Mouse (Mus musculus) CD4-positive helper T cell, adult 2 months (primary cell): ENCODE data around the gene Krtap5-1.
"Not testable (repeated sequence)": the region's sequence is repeated elsewhere in the genome, so short reads cannot be mapped to it uniquely, and the experiment has no call there.

Source experiments
- DNase-seq: peaks from one replicate; pipeline ENCODE4 v3.0.0-alpha.2; 2012; ENCODE audit warnings: low read depth, missing footprints, low spot score

The Krtap5-1 gene

DNA sequence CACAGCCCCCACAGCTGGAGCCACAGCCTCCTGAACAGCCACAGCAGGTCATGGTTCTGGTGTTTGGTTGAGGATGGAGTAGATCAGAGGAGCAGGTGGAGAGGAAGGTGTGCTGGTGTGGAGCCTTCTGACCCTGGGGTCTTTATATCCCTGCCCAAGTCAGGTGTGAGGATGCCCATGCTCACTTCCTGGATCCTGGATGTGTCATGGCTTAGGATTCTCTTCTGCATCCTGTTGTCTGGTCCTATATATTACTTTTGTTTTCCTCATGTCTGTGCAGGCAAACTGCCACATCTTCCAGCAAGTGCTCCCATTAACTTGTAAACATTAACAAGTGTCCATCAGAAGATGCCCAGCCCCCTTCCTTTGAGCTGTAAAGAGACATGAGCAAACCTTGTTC, at the start of gene Krtap5-1:
Gene Krtap5-1 (minus strand): TSS at position 101 of the 400 bp plus-strand sequence.
- DNase-seq: not testable (repeated sequence)

DNA sequence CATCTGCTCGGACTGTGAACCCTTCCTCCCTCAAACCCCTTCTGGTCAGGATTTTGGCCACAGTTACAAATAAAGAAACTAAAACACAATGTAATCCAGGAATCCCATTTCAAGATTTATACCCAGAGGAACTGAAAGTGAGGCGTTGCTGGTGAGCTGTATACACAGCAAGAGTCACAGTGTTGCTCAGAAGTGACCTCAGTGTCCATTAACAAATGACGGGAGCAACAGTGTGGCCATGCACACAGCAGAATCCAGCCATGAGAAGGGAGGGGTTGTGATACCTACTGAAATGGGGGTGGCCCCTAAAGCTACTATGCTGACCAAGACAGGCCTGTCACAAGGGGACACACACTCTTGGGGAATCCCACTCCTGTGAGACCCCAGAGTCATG, 45.3 kb upstream of the Krtap5-1 start:
- DNase-seq: no peak

DNA sequence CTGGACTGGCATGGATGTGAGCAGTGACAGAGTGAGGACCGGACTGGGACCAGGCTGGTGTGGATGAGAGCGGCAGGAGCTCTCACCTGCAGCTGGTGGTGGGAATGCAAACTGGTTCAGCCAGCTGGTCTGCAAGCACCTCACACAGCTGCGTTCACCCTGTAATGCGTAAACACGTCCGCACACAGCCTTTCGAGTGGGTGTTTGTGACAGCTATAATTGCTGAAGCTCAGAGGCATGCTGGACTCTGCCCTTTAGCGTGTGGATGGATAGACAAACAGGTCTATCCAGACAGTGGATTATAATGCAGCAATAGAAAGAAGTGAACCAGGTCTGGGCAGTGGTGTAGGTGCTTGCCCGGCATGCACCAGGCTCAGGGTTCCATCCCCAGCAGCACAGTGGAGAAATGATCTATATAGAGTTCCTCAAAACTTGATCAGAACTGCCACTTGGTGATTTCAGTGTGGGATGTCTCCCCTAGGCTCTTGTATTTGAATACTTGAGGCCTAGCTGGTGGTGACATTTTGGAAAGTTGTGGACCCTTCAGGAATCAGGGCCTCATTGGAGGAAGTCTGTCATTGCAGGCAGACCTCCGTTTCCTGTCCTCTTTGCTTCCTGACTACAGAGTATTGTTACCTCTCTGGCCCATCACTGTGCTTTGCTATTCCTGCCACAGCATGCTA, 44.8 kb upstream of the Krtap5-1 start:
- DNase-seq: no peak

DNA sequence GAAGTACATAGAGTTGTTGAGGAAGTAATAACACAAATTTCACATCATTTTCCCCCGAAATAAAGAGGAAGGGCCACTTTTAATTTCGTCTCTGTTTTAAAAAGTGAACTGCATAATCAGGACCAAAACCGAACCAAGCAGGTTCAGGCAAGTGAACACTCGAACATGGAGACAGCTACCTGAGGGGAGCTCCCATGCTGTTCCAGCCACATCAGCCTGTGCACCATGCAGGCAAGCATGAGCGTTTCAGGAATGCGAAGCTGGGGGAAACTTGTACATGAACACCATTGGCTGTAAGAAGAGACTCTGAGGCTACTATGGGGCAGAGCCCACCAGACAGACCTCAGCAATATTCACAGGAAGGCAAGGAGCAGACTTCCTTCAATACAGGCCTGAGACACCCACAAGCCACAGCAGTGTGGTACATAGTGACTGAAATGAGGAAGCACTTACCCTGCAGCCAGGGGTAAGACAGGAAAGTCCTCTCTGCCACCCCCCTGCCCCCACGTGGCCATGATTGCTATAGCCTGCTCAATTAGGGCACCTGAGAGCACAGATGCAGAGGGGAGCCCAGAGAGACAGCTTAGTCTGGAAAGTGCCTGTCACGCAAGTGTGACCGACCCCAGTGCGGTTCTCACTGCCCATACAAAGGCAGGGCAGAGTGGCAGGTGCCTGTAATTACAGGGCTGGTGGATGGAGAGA, 43.5 kb upstream of the Krtap5-1 start:
- peak; percentile 39 for DNase-seq

DNA sequence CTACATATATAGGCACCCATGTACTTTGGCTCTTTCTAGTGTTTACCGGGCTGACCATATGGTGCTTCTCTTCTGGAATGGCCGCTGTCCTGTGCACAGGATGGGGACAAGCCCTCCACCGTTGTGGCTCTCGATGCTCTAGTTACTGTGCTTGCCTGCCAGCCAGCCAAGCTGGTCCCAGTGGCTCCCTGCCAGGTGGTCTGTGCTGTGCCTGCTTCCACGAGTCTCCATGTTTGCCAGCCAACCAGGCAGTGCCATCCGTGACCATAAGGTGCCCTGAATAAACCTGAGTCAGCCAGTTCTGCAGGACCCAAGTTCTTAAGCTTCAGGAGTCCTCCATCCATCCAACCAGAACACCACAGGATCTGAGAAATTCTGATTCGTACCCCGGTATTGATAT, 38.2 kb upstream of the Krtap5-1 start:
- DNase-seq: no peak

DNA sequence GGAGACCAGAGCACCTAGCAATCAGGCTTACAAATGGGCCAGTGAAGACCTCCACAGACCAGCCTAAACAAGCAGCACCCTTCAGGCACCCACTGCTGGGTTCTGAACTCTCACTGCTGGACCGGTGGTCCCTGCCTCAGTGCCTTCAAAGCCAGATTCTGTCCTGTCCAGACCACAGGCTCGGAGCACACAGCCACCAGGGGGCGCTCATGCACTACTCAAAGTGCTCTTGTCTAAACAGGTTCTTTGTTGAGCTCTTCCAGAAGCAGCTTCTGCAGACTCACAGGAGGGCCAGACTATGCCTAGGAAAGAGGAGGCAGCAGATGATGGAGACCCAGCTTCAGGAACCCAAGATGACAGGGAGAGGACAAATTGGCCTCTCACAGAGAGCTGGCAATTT, 37.3 kb upstream of the Krtap5-1 start:
- peak; percentile 77 for DNase-seq

DNA sequence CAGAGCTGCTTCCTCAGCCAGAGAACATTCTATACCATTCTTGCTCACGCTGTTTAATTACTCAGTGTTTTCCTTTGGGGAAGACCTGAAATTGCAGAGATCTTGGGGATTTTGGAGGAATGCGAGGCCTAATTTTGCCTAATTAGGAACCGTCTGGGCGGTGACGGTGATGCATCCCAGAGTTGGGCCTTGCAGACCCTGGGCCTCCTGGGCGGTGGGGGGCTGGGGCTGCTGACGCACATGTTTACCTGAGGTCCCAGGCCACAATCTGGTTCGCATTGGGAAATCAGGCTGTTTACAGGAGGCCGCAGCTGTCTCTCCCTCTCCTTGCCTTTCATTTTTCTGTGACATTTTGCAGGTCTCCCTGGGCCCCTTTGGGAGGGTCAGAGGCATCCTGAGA, 35.8 kb upstream of the Krtap5-1 start:
- DNase-seq: not testable (repeated sequence)

DNA sequence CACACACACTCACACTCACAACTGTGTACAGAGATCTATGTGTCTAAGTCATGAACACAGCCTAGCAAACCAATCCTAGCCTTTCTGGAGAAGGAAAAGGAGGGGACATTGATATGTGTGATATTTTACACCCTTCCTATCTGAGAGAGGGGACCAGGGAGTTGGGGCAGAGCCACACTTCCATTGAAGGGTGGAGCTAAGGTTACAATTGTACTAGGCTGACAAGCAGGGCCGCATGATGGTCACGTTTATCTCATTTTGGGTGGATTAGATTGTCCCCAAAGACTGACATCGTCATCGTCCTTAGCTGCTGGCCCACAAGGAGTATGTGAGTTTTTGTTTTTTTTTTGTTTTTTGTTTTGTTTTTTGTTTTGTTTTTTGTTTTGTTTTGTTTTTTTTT, 34.4 kb upstream of the Krtap5-1 start:
- no peak for DNase-seq

DNA sequence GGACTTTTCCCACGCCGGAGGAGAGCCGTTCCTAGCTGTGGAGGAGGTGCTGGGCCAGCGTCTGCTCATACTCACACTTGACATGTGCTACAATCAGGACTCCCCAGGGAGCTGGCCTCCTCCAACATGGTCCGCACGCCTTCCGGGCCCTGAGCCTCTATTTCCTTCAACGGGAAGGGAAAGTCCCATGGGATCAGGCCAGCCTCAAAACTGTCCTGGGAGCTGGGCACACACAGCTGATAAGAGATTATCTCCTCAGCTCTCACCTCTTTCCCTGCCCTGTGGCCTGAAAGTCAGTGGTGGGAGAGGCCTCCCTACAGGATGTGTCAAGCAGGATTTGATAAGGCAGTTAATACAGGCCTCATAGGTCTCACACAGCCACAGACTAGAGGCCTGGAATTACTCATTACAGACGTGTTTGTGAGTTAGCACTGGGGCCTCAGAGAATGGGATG, 33.4 kb upstream of the Krtap5-1 start:
- no peak for DNase-seq

DNA sequence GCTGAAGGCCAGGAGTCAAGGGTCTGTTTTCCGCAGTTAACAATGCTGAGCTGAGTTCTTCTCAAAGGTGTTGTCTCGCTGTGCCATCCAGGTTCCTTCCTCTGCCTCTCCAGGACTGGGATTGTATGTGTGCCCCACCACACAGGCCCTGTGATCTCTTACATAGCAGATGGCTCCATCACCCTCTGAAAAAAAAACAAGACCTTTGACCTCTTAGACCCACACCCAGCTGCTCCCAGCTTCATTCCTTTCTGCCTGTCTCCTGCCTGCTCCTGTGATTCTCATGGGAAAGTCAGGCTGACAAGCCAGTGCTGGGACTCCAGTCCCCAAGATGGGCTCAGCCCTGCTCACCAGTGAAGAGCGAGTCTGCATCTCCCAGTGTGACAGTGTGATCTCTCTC, 31.6 kb upstream of the Krtap5-1 start:
- DNase-seq: no peak

DNA sequence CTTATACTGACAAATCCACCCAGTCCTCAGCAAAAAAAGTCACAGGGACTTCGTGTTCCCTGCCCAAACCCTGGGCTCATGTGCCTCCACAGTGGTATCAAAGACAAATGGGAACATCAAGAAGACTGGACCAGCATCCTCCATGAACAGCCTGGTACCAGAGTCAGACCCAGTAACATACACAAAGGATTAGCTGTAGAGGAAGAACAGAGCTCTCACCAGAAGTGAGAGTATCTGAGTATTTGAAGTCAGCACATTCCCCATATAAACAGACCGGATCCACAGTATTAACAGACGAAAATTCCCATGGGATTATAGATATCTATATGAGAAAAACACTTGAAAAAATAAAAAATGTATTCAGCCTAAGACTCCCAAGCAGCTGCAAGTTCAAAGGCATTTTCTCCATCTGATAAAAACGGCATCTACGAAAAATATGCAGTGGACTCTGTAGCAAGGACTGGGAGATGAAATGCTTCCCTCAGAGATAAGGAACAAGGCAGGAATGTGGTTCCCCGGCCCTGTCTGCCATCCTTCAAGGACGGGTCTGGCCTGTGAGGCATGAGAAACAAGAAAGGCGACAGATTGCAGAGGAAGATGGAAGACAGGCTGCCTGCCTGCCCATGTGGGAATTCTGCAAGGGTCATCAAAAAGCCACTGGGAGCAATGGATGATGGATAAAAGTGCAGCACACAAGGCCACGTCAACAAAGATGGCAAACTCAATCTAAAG, 30.0 kb upstream of the Krtap5-1 start:
- no peak for DNase-seq

DNA sequence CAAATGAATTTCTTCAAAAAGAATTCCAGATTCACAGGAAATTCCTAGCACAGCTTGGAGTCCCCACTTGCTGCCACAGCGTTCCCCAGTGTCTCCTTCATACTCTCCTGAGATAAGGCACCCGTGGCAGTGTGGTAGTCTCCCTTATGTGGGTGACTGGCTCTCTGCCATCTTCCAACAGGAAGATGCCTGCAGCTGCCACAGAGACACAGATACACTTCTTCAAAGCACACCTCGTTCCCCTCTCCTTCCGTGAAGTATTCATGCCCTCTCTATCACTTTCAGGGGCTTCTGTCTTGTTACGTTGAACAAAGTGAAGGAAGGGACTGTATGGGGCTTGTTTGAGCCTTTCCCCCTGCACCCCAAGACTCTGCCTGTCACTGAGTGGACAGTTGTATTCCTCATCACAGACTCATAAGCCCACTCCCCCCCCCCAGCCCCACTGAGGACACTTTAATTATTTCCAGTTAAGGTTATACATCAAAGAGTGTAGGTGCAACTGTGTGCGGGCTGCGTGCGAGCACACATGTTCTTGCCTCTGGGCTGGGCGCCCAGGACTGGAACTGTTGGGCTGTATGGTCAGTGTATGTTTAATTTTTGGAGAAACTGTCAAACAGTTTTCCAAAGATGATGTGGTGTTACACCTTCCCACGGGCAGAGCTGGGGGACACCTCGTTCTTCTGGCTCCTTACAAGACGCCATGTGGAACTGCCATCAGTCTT, 26.6 kb upstream of the Krtap5-1 start:
- no peak for DNase-seq

DNA sequence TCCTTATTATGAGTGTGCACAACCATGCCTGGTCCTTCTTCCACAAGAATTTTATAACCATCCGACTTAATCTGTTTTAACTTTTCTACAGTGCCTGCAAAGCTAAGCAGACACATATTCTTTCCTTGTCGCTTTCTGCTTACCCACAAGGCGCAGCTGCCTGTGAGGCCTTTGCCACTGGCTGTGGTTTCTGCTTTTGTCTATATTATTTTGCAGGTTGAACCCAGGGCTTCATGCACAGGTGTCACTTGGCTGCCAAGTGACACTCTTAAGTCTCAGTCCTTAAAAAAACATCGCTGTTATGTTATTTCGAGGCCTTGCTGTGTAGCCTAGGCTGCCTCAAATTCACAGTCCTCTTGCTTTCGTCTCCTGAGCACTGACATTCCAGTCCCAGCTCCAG, 25.7 kb upstream of the Krtap5-1 start:
- DNase-seq: no peak

DNA sequence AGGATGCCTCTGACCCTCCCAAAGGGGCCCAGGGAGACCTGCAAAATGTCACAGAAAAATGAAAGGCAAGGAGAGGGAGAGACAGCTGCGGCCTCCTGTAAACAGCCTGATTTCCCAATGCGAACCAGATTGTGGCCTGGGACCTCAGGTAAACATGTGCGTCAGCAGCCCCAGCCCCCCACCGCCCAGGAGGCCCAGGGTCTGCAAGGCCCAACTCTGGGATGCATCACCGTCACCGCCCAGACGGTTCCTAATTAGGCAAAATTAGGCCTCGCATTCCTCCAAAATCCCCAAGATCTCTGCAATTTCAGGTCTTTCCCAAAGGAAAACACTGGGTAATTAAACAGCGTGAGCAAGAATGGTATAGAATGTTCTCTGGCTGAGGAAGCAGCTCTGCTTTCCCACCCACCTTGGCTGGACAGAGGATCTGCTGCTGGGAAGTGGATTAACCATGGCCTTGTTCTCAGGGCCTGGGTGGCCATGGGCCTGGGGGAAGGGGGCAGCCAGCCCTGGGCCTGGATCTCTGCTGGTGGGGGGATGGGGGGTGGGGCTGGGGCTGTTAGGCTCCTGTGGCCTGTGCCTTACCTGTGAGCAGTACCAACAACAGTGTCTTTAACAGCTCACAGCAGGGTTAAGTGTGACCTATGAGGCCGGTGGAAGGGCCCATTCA, 24.9 kb upstream of the Krtap5-1 start:
- DNase-seq: not testable (repeated sequence)

DNA sequence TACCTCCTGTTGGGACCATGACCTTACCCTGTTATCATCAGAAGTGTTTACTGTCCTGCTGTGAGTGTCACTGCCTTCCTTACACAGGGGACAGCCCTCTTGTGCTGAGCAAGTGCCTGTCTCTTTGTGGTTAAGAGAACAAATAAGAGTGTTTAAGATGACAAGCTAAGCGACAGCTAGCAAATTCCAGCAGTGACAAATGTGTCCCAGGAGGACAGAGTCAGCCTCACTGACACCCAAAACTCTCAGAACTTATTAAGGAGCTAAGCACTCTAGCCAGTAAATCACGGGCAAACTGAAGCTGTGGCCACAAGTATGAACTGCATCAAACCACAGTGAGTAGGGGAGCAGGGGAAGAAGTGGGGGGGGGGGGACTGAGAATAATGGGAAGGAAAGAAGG, 24.0 kb upstream of the Krtap5-1 start:
- no peak for DNase-seq

DNA sequence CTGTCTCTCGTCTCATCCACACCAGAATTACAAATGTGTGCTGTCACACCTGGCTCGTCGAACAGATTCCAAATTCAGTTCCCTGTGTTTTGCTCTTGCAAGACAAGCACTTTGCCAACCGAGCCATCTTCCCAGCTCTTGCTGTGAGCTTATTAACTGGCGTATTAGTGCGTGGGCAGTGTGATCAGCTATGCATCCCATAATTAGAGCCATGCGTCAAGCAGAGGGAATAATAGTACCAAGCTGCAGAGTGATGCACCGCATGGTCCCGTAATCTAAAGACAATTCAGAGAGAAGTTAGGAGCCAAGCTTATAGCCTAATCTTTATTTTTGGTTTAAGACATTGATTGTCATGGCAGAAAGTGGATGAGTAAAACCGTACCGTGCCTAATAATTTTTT, 22.2 kb upstream of the Krtap5-1 start:
- DNase-seq: no peak

DNA sequence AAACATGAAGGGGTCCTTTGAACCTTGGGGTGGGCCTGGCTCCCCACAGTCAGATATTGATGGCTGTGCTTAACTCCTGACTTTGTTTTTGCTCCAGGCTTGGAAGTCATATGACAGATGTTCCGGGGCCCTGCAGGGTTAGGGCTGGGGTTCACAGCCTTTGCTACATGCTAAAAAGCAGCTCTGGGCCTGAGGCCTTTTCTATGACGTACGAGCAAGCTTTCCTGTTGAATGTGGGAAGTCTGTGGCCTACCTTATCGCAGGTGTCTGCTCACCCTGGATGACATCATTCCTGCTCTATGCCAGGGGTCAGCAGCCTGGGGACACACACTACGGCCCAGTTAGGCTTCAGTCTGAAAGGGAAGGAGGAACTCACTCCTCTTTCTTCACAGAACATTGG, 20.3 kb upstream of the Krtap5-1 start:
- no peak for DNase-seq

DNA sequence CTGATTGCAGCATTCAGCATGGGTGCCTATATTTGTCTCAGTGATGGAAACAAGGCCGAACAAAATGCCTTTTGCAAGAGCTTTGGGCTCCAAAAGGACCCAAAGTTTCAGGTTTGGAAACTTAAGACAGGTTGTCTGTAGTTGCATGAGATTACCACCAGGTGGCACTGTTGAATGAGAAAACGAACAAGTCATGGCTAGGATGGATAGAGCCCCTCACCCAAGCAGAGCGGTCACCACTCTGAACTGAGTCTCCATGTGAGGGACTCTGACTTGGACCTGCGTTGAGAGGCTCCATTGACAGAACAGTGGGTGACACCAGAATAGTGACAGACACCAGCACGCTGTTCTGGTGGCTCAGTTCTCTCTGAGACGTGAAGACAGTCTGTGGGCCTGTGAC, 19.6 kb upstream of the Krtap5-1 start:
- peak; percentile 44 for DNase-seq

DNA sequence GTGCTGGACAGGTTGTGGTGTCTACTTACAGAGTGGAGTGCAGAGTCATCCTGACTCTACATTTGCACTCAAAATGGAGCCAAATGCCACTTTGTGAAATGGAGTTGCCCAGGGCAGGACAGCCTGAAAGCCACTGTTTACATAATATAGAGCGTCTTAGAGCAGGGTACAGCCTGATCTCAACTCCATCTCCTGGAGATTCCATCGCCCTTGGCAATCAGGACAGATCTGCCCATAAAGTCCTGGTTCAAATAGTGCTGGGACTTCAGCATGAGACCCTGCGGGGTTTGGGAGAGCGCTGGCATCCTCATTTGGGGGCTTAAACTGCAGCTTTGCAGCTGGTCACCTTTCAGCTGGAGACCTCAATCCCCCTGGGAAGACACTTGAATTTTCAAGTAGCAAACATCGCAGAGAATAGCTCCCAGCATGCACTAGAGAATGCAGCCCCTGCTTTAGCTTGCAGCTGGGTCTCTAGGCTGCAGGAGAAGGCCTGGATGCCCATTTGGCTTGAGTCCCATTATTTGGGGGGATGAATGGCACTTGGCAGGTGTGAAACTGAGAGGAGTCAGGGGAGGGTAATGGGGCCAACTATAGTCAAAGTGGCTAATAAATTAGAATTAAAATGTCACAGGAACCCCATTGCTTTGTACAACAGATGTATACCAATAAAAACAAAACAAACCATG, 17.8 kb upstream of the Krtap5-1 start:
- no peak for DNase-seq

DNA sequence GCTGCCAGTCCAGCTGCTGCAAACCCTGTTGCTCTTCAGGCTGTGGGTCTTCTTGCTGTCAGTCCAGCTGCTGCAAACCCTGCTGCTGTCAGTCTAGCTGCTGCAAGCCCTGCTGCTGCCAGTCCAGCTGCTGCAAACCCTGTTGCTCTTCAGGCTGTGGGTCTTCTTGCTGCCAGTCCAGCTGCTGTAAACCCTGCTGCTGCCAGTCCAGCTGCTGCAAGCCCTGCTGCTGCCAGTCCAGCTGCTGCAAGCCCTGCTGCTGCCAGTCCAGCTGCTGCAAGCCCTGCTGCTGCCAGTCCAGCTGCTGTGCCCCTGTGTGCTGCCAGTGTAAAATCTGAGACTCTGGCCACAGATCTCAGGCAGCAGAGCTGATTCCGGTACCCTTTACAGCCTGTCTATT, 7.0 kb upstream of the Krtap5-1 start:
- not testable (repeated sequence) for DNase-seq

DNA sequence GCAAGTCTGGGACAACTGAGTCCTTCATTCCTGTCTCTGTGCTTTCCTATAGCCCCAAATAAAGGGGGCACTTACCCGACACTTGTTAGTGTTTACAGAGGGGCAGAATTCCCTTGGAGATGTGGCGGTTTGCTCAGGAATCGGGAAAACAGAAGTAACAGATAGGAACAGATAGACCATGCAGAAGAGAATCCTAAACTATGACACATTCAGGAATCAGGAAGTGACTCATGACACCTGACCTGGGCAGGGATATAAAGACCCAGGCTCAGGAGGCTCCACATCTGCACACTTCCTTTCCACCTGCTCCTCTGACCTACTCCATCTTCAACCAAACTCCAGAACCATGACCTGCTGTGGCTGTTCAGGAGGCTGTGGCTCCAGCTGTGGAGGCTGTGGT, 6.3 kb upstream of the Krtap5-1 start, which contains the start of gene Krtap5-4:
Gene Krtap5-4 (plus strand): TSS at position 301 of the 400 bp plus-strand sequence.
- DNase-seq: no peak
